Mouse (Mus musculus): Measurements from ENCODE around the gene Vmn2r83. TPM values are rescaled to one million over a fixed set of nuclear protein-coding genes. Genes with fewer than 3 reads are reported as not detected.

Gene Vmn2r83
- polyA plus RNA-seq, 2 experiments from 2014 or later, result not detected

- no peak for ATAC-seq
Measured at GRCm38 (mm10) chr10:79537781-79538180, 69.2 kb downstream of the Vmn2r83 start.

- ATAC-seq, result no peak
Measured at GRCm38 (mm10) chr10:79538323-79538722, 69.8 kb downstream of the Vmn2r83 start.

GRCm38 (mm10) chr10:79538873-79539272 is 70.3 kb downstream of the Vmn2r83 start:
- no peak for ATAC-seq

- ATAC-seq, result no peak
Measured at GRCm38 (mm10) chr10:79539701-79540495, 71.4 kb downstream of the Vmn2r83 start.

- ATAC-seq, result no peak
Measured at GRCm38 (mm10) chr10:79540746-79541145, 72.2 kb downstream of the Vmn2r83 start.

- ATAC-seq, result no peak
Measured at GRCm38 (mm10) chr10:79541522-79541921, 73.0 kb downstream of the Vmn2r83 start.

- ATAC-seq, result no peak
Measured at GRCm38 (mm10) chr10:79542171-79542570, 73.6 kb downstream of the Vmn2r83 start.

Other genes with a start within 250 kb of the Vmn2r83 start
- gene Vmn2r81, start 221.0 kb upstream of the Vmn2r83 start, polyA plus RNA-seq (2017; shearing (Covaris generic)), result not detected
- gene Vmn2r82, start 112.2 kb upstream of the Vmn2r83 start, polyA plus RNA-seq (2017; shearing (Covaris generic)), result not detected
- gene Plpp2, start 65.1 kb downstream of the Vmn2r83 start, polyA plus RNA-seq (2017; shearing (Covaris generic)), result 1 to 10 TPM; 2.7 to 4.7 TPM
- 10 to 100 TPM; 12.0 to 15.0 TPM for gene Mier2, start 86.5 kb downstream of the Vmn2r83 start, polyA plus RNA-seq (2017; shearing (Covaris generic))
- gene Theg, start 118.6 kb downstream of the Vmn2r83 start, polyA plus RNA-seq (2017; shearing (Covaris generic)), result not detected
- not detected for gene C2cd4c, start 145.3 kb downstream of the Vmn2r83 start, polyA plus RNA-seq (2017; shearing (Covaris generic))
- gene Shc2, start 169.2 kb downstream of the Vmn2r83 start, polyA plus RNA-seq (2017; shearing (Covaris generic)), result not detected
- not detected for gene Odf3l2, start 177.0 kb downstream of the Vmn2r83 start, polyA plus RNA-seq (2017; shearing (Covaris generic))
- under 1 TPM in 1 of 2 experiments, not detected in 1; 0.60 TPM for gene Madcam1, start 195.8 kb downstream of the Vmn2r83 start, polyA plus RNA-seq (2017; shearing (Covaris generic))
- 10 to 100 TPM; 22.5 to 32.9 TPM for gene Tpgs1, start 200.6 kb downstream of the Vmn2r83 start, polyA plus RNA-seq (2017; shearing (Covaris generic))
- gene Cdc34, start 213.5 kb downstream of the Vmn2r83 start, polyA plus RNA-seq (2017; shearing (Covaris generic)), result 10 to 100 TPM; 17.4 to 27.5 TPM
- under 1 TPM; 0.52 to 0.62 TPM for gene Gzmm, start 220.3 kb downstream of the Vmn2r83 start, polyA plus RNA-seq (2017; shearing (Covaris generic))
- 100 to 1,000 TPM; 135 to 157 TPM for gene Bsg, start 235.8 kb downstream of the Vmn2r83 start, polyA plus RNA-seq (2017; shearing (Covaris generic))
- gene Hcn2, start 247.9 kb downstream of the Vmn2r83 start, polyA plus RNA-seq (2017; shearing (Covaris generic)), result not detected

Measured in activated CD4-positive, CD25-positive, alpha-beta regulatory T cell, adult 4 months (primary cell).